In the genomic region with DNA sequence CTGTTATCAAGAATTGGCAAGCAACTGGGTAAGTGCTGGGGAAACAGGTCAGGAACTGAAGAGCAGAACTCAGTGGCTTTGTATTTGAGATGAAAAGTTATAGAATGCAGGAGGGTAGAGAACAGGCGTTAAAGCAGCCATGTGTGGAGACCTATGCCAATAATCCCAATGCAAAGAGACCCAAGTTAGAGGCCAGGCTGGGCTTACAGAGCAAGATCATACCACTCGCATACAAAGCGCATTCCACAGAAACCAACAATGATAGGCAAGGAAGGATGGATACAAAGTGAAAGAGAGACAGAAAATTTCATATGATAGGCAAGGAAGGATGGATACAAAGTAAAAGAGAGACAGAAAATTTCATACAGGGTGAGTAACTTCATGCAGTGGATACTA, we compare ENCODE assay signal across 9 mouse cellular contexts. TPM values are rescaled to one million over a fixed set of nuclear protein-coding genes. Genes with fewer than 3 reads are reported as not detected.
DNase-seq lines count a peak whose midpoint lies in the region; ATAC-seq lines count a peak whose summit lies in the region.
"Had no signal": no experiment of that assay in that cellular context is flagged by ENCODE, and none has a peak within 500 bp of the region (broad histone marks: within the 10 kb centered on the region; RNA-seq: fewer than 3 reads in every experiment).

No protein-coding gene starts in this region.

- H3K9me3 ChIP-seq in heart, embryonic 15.5 days (replicated peaks): no peaks in the 10 kb centered on the region
- H3K9me3 ChIP-seq in embryonic facial prominence, embryonic 10.5 days: no peaks in the 10 kb centered on the region
- H3K9me3 ChIP-seq in hindbrain, embryonic 13.5 days: no peaks in the 10 kb centered on the region
- H3K9me3 ChIP-seq in midbrain, embryonic 13.5 days: no peaks in the 10 kb centered on the region

- H3K4me1 ChIP-seq in heart, embryonic 15.5 days (replicated peaks): peaks cover 17% of the 10 kb centered on the region
- peaks cover 21% of the 10 kb centered on the region for H3K4me1 ChIP-seq in embryonic facial prominence, embryonic 10.5 days
- H3K4me1 ChIP-seq in hindbrain, embryonic 13.5 days (replicated peaks): peaks cover 23% of the 10 kb centered on the region
- peaks cover 36% of the 10 kb centered on the region for H3K4me1 ChIP-seq in midbrain, embryonic 13.5 days (replicated peaks)

- intact Hi-C loops in heart, postnatal 10 days (cut with DNase I): no loop called here

- no peak for ATAC-seq in heart, embryonic 15.5 days (replicated peaks; ENCODE audit: insufficient number of reproducible peaks, insufficient read depth, low FRiP score, low read depth)
- peak; percentile 46 for ATAC-seq in hindbrain, embryonic 13.5 days (ENCODE audit: low FRiP score)
- peak; percentile 51 for ATAC-seq in midbrain, embryonic 13.5 days

- peaks cover 6% of the 10 kb centered on the region; the same call in 1 of the 2 replicates for H3K36me3 ChIP-seq in heart, embryonic 15.5 days
- peaks cover 22% of the 10 kb centered on the region for H3K36me3 ChIP-seq in embryonic facial prominence, embryonic 10.5 days (replicated peaks)
- H3K36me3 ChIP-seq in hindbrain, embryonic 13.5 days: peaks cover 16% of the 10 kb centered on the region
- peaks cover 17% of the 10 kb centered on the region for H3K36me3 ChIP-seq in midbrain, embryonic 13.5 days

- DNase-seq in heart, postnatal 10 days: no peak
- no peak for DNase-seq in embryonic facial prominence, embryonic 10.5 days (ENCODE audit: low spot score)
- DNase-seq in layer of hippocampus, postnatal 25 days (ENCODE audit: extremely low spot score in 1 of 2, low spot score in 1 of 2): no peak
- no peak for DNase-seq in left cerebral cortex, adult 8-10 months (ENCODE audit: low spot score in 2 of 2)
- DNase-seq in cerebellum, adult 11 months: no peak

- H3K9ac ChIP-seq in heart, embryonic 15.5 days: no peak overlapping the region
- no peak overlapping the region for H3K9ac ChIP-seq in hindbrain, embryonic 13.5 days
- no peak overlapping the region for H3K9ac ChIP-seq in midbrain, embryonic 13.5 days (replicated peaks)

- 64% methylated on average over 3 of the region's 3 CpGs for WGBS in heart, embryonic 15.5 days
- 74% methylated on average over 3 of the region's 3 CpGs for WGBS in embryonic facial prominence, embryonic 10.5 days
- 64% methylated on average over 3 of the region's 3 CpGs for WGBS in hindbrain, embryonic 13.5 days
- 69% methylated on average over 3 of the region's 3 CpGs for WGBS in midbrain, embryonic 13.5 days

- no peak overlapping the region for H3K4me2 ChIP-seq in heart, embryonic 15.5 days
- no peak overlapping the region for H3K4me2 ChIP-seq in hindbrain, embryonic 13.5 days
- no peak overlapping the region for H3K4me2 ChIP-seq in midbrain, embryonic 13.5 days (replicated peaks)

- H3K27me3 ChIP-seq in heart, embryonic 15.5 days: no peaks in the 10 kb centered on the region
- H3K27me3 ChIP-seq in embryonic facial prominence, embryonic 10.5 days (replicated peaks; ENCODE audit: low read depth, poor library complexity, severe bottlenecking): no peaks in the 10 kb centered on the region
- H3K27me3 ChIP-seq in hindbrain, embryonic 13.5 days: no peaks in the 10 kb centered on the region
- H3K27me3 ChIP-seq in midbrain, embryonic 13.5 days: no peaks in the 10 kb centered on the region
- H3K27me3 ChIP-seq: CH12.LX had no signal

- peak overlapping the region; percentile 95 for H3K4me3 ChIP-seq in heart, embryonic 15.5 days
- H3K4me3 ChIP-seq in embryonic facial prominence, embryonic 10.5 days: peak overlapping the region; percentile 98
- H3K4me3 ChIP-seq in hindbrain, embryonic 13.5 days: peak overlapping the region; percentile 95
- H3K4me3 ChIP-seq in midbrain, embryonic 13.5 days (replicated peaks): peak overlapping the region; percentile 76

- H3K27ac ChIP-seq in heart, embryonic 15.5 days: no peak overlapping the region
- 0 out of 2 replicates have a peak overlapping the region, but pooled peaks have one; percentile 95 for H3K27ac ChIP-seq in embryonic facial prominence, embryonic 10.5 days (replicated peaks)
- H3K27ac ChIP-seq in hindbrain, embryonic 13.5 days: no peak overlapping the region
- peak overlapping the region; percentile 44; the same call in 1 of the 2 replicates for H3K27ac ChIP-seq in midbrain, embryonic 13.5 days

RNA-seq across cellular contexts. Expression of gene Cnih4, which starts 5.9 kb away (rescaled TPM):
- 128 and 135 TPM in 2 replicates for polyA plus RNA-seq in heart, embryonic 15.5 days (2015; fragmentation: Nextera tagmentation; extraction: Ambion mirVana)
- total RNA-seq in heart, postnatal 10 days (2021): 10 to 100 TPM; 48.9 to 52.2 TPM
- 111 and 121 TPM in 2 replicates for polyA plus RNA-seq in embryonic facial prominence, embryonic 10.5 days (2016; fragmentation: Nextera tagmentation; extraction: Ambion mirVana)
- 65.1 and 69.5 TPM in 2 replicates for polyA plus RNA-seq in hindbrain, embryonic 13.5 days (2015; fragmentation: Nextera tagmentation; extraction: Ambion mirVana)
- polyA plus RNA-seq in midbrain, embryonic 13.5 days (2015; fragmentation: Nextera tagmentation; extraction: Ambion mirVana): 77.6 and 78.5 TPM in 2 replicates
- 10 to 100 TPM; 22.8 to 27.1 TPM for total RNA-seq in layer of hippocampus, postnatal 25 days (2021)
- total RNA-seq in left cerebral cortex, adult 8-10 months (2022): 10 to 100 TPM; 27.7 to 37.0 (median 29.8) TPM

RNA-seq across cellular contexts. Expression of gene Nvl, which starts 6.4 kb away (rescaled TPM):
- polyA plus RNA-seq in heart, embryonic 15.5 days (2015; fragmentation: Nextera tagmentation; extraction: Ambion mirVana): 15.5 and 17.7 TPM in 2 replicates
- 10 to 100 TPM; 10.4 to 10.6 TPM for total RNA-seq in heart, postnatal 10 days (2021)
- polyA plus RNA-seq in embryonic facial prominence, embryonic 10.5 days (2016; fragmentation: Nextera tagmentation; extraction: Ambion mirVana): 45.2 and 49.5 TPM in 2 replicates
- 40.6 and 45.2 TPM in 2 replicates for polyA plus RNA-seq in hindbrain, embryonic 13.5 days (2015; fragmentation: Nextera tagmentation; extraction: Ambion mirVana)
- 42.3 and 45.8 TPM in 2 replicates for polyA plus RNA-seq in midbrain, embryonic 13.5 days (2015; fragmentation: Nextera tagmentation; extraction: Ambion mirVana)
- total RNA-seq in layer of hippocampus, postnatal 25 days (2021): 10 to 100 TPM; 25.1 to 34.5 TPM
- 10 to 100 TPM; 25.5 to 29.4 (median 27.0) TPM for total RNA-seq in left cerebral cortex, adult 8-10 months (2022)

Comparison
In these comparisons a context has a peak if more than half of its experiments do, and no peak if none do; other contexts are left out.
1. H3K27ac ChIP-seq: peak in embryonic facial prominence, embryonic 10.5 days (single experiment) and midbrain, embryonic 13.5 days (single experiment); none in heart, embryonic 15.5 days (single experiment) and hindbrain, embryonic 13.5 days (single experiment).
2. Peak in every context shown above with its lines, with median percentiles within 50 percentile points of each other: H3K4me3 ChIP-seq.